Mouse (Mus musculus) midbrain, embryonic 13.5 days (tissue): ENCODE results near the gene Cyp2u1. TPM values are rescaled to one million over a fixed set of nuclear protein-coding genes. Genes with fewer than 3 reads are reported as not detected.
A peak's percentile ranks its signal among the peaks of the same experiment; 100 is the strongest.

Experiments
- ATAC-seq: fragments of 200-750 bp; cut with Nextera tagmentation; 2 replicates; pipeline ENCODE4 v1.8.0; 2017; ENCODE audit warnings: mild to moderate bottlenecking, moderate TSS enrichment, moderate library complexity
- H3K27ac ChIP-seq: fragments of 300-500 bp; sonication (generic); 2 replicates; pipeline ENCODE4 v1.5.1; 2015; ENCODE audit warnings: inconsistent platforms, mild to moderate bottlenecking, moderate library complexity
- H3K27me3 ChIP-seq: fragments of 300-500 bp; sonication (generic); 2 replicates; pipeline ENCODE4 v1.6.1; 2015; ENCODE audit warnings: mild to moderate bottlenecking, inconsistent platforms
- H3K36me3 ChIP-seq: fragments of 300-500 bp; sonication (generic); 2 replicates; pipeline ENCODE4 v1.6.1; 2015; ENCODE audit warnings: mild to moderate bottlenecking, inconsistent platforms
- H3K4me1 ChIP-seq: fragments of 300-500 bp; sonication (generic); replicated peaks from 2 replicates; pipeline ENCODE4 v1.6.1; 2015; ENCODE audit warnings: inconsistent platforms
- H3K4me2 ChIP-seq: fragments of 300-500 bp; sonication (generic); replicated peaks from 2 replicates; pipeline ENCODE4 v1.6.1; 2015; ENCODE audit warnings: moderate library complexity, mild to moderate bottlenecking, inconsistent platforms
- H3K4me3 ChIP-seq: fragments of 300-500 bp; sonication (generic); replicated peaks from 2 replicates; pipeline ENCODE4 v1.5.1; 2015; ENCODE audit warnings: mild to moderate bottlenecking, inconsistent platforms
- H3K9ac ChIP-seq: fragments of 300-500 bp; sonication (generic); replicated peaks from 2 replicates; pipeline ENCODE4 v1.6.1; 2015; ENCODE audit warnings: mild to moderate bottlenecking, inconsistent platforms
- H3K9me3 ChIP-seq: fragments of 300-500 bp; sonication (generic); 2 replicates; pipeline ENCODE4 v1.6.1; 2016; ENCODE audit warnings: mild to moderate bottlenecking, inconsistent platforms
- WGBS: fragments of 180-500 bp; shearing (Covaris S2); methylation state at CpG from one replicate; pipeline ENCODE4 v1.1.7; 2015; 5-methylcytosine and 5-hydroxymethylcytosine counted together
- polyA plus RNA-seq: library from polyadenylated mRNA; unstranded; fragments of >200 nt; fragmentation: Nextera tagmentation; extraction: Ambion mirVana; gene quantifications from 2 replicates; pipeline ENCODE4 v1.2.1, GENCODE M21; 2015

Gene Cyp2u1
- polyA plus RNA-seq, 1 experiment from 2014 or later = 4.8 TPM

DNA sequence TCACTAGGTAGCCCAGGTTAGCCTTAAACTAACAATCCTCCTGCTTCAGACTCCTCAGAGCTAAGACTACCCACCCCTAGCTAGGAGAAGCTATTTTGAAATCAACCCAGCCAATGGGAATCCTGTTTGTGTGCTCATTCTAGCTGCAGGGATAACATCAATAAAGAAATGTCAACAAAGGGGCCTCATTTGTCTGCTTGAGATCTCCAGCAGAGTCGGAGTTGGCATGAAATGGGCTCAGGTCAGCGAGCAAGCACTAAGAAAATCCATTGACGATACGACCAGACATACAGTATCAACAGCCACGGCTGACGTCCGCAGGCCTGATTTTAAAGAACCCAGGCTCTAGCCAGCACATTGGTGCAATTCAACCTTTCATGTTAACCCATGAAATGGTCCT, 24.2 kb upstream of the Cyp2u1 start:
- Histone ChIP-seq H3K36me3 (no peaks in the 10 kb centered on the region), H3K27me3 (no peaks in the 10 kb centered on the region), H3K4me1 (no peaks in the 10 kb centered on the region), H3K4me3 (no peak overlapping the region), H3K9ac (no peak overlapping the region), H3K27ac (no peak overlapping the region), H3K4me2 (no peak overlapping the region), H3K9me3 (no peaks in the 10 kb centered on the region)
- 61% methylated on average over 7 of the region's 7 CpGs for WGBS
- no peak for ATAC-seq

DNA sequence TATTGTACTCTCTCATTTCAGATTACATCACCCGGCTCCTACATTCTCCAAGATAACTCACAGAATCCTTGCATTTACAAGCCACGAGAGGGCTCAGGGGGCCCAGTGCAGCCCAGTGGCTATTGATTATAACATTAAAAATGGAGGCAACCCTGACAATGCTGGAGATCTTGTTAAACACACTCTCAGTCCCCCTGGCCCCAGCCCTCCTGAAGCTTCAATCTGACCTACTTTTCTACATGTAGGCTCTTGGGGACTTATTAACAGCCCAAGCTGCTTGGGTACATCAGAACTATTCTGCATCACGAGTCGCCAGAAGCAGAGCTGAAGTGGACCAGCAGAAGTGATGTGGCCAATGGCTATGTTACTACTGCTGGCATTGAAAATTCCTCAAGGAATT, 23.6 kb upstream of the Cyp2u1 start:
- Histone ChIP-seq H3K9me3 (no peaks in the 10 kb centered on the region), H3K27me3 (no peaks in the 10 kb centered on the region), H3K36me3 (no peaks in the 10 kb centered on the region), H3K4me2 (no peak overlapping the region), H3K27ac (no peak overlapping the region), H3K4me3 (no peak overlapping the region), H3K4me1 (no peaks in the 10 kb centered on the region), H3K9ac (no peak overlapping the region)
- ATAC-seq = peak; percentile 50; the same call in 1 of the 2 replicates
- WGBS = 74% methylated on average over 4 of the region's 4 CpGs

DNA sequence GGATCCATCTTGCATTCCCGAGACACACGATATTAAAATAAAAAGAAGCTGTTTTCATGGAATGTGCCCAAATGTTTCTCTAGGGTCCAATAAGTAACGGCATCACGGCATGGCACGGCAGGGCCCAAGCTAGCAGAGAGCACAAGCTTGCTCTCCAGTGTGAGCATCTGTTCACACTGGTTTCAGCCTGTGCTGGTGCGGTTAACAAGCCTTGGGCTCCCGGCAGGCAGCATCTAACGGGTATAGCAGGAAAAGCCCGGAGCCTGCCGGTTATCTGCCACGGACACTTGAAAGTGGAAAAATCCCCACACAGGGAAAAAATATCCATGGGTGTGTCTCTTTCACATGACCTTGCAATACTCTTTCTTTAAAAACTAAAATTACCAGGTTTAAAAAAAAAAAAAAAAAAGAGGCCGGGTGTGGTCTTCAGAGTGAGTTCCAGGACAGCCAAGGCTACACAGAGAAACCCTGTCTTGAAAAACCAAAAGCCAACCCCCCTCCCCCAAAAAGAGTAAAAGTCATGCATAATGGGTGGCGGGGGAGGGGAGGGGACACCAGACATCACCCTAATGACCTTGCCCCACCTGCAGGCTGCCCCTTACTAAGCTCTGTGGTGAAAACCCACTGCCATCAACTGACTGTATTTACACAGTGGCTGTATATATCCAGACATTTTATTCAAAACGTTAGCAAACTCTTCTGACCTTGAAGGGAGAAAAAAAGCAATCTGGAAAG, 19.2 kb upstream of the Cyp2u1 start:
- no peaks in the 10 kb centered on the region for H3K27me3 ChIP-seq
- H3K27ac ChIP-seq = no peak overlapping the region
- no peaks in the 10 kb centered on the region for H3K36me3 ChIP-seq
- no peaks in the 10 kb centered on the region for H3K4me1 ChIP-seq
- H3K9ac ChIP-seq = no peak overlapping the region
- H3K9me3 ChIP-seq = no peaks in the 10 kb centered on the region
- 0 out of 2 replicates have a peak, but pooled peaks have one; percentile 40 for ATAC-seq
- WGBS = 79% methylated on average over 14 of the region's 14 CpGs
- H3K4me3 ChIP-seq = no peak overlapping the region
- H3K4me2 ChIP-seq = no peak overlapping the region

DNA sequence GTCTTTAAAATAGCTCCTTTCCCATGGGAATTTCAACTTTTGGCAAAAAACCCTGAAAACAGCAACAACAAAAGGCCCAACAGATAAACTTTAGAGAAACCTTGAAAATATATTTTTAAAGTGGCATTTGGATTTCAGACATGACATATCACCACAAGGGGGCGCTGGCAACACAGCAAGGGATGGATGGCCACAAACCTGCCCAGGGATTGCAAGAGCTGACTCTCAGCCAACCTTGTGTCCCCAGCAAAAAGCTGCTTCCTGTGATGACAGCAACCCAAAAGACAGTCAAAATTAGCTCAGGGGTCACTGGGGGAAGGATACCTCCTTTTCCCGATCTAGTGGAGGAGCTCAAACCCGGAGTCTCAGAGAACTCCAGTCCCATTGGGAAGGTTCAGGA, 17.2 kb upstream of the Cyp2u1 start:
- Histone ChIP-seq H3K9ac (no peak overlapping the region), H3K27me3 (no peaks in the 10 kb centered on the region), H3K4me2 (no peak overlapping the region), H3K9me3 (no peaks in the 10 kb centered on the region), H3K36me3 (no peaks in the 10 kb centered on the region), H3K27ac (no peak overlapping the region), H3K4me1 (no peaks in the 10 kb centered on the region; the same call in 1 of the 2 replicates), H3K4me3 (no peak overlapping the region)
- peak; percentile 55; the same call in 1 of the 2 replicates for ATAC-seq
- 7% methylated on average over 3 of the region's 3 CpGs for WGBS

DNA sequence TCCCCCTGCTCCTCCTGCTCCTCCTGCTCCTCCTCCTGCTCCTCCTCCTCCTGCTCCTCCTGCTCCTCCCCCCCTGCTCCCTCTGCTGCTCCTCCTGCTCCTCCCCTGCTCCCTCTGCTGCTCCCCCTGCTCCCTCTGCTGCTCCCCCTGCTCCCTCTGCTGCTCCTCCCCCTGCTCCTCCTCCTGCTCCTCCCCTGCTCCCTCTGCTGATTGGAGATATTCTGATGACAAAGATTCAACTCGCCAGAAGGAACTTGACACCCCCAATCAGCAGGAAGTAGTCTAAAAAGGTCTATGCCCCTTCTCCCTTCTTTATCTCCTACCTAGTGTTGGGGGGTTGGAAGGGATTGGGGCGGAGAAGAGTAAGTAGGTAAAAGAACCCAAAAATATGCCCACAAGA, 15.2 kb upstream of the Cyp2u1 start:
- ATAC-seq = no peak
- H3K4me3 ChIP-seq = no peak overlapping the region
- no peaks in the 10 kb centered on the region for H3K27me3 ChIP-seq
- WGBS = 58% methylated on average over 2 of the region's 2 CpGs
- H3K27ac ChIP-seq = no peak overlapping the region
- H3K36me3 ChIP-seq = no peaks in the 10 kb centered on the region
- H3K4me1 ChIP-seq = no peaks in the 10 kb centered on the region; the same call in 1 of the 2 replicates
- no peaks in the 10 kb centered on the region for H3K9me3 ChIP-seq
- H3K9ac ChIP-seq = no peak overlapping the region
- H3K4me2 ChIP-seq = no peak overlapping the region

DNA sequence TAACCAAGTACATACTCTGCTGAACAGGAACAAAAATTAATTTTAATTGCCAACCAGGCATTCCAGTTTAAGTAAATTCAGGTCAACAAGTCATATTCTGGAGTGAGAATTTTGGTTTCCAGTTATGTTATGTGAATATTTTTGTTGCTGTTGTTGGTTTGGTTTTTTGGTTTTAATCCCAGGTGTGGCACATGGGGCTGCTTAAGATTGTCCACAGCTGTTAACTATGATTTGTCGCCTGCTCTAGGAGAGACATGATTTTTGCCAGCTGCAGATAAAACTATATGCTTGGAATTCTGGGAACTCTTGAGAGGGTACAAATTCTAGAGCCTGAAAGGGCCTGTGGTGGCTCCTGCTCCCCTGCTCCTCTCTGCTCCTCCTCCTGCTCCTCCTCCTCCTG, 14.1 kb upstream of the Cyp2u1 start:
- no peaks in the 10 kb centered on the region for H3K27me3 ChIP-seq
- H3K9ac ChIP-seq = no peak overlapping the region
- no peaks in the 10 kb centered on the region; the same call in 1 of the 2 replicates for H3K4me1 ChIP-seq
- H3K9me3 ChIP-seq = no peaks in the 10 kb centered on the region
- 93% methylated on average over 1 of the region's 1 CpGs for WGBS
- no peak overlapping the region for H3K27ac ChIP-seq
- no peak overlapping the region for H3K4me3 ChIP-seq
- H3K4me2 ChIP-seq = no peak overlapping the region
- ATAC-seq = no peak
- H3K36me3 ChIP-seq = no peaks in the 10 kb centered on the region

DNA sequence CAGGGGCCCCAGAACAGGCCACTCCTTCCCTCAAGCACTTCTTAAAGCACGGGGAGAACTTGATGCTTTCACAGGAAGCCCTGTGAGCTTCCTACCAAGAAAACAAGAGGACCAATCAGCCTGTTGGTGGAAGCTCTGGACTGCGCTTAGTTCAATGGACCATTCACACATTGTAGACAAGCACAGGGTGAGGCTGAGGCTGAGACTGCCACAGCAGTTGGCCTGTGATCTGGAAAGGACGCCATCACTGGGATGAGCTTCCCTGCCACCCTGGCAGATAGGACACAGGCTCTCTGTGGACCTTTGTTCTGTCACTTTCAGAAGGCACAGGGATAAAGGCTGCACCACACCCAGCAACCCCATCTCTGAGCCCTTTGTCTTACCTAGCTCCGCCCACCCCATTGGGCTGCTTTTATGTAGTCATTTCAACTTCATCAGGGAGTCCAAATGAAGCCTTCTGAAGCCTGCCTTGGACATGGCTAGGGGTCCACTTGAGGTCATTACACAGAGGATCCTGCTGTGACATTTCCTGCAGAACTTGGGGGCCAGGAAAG, 13.0 kb upstream of the Cyp2u1 start:
- Histone ChIP-seq H3K36me3 (no peaks in the 10 kb centered on the region), H3K27me3 (no peaks in the 10 kb centered on the region), H3K27ac (no peak overlapping the region), H3K9ac (no peak overlapping the region), H3K9me3 (no peaks in the 10 kb centered on the region), H3K4me3 (no peak overlapping the region), H3K4me1 (no peaks in the 10 kb centered on the region; the same call in 1 of the 2 replicates), H3K4me2 (no peak overlapping the region)
- ATAC-seq = 0 out of 2 replicates have a peak, but pooled peaks have one; percentile 27
- 47% methylated on average over 4 of the region's 4 CpGs for WGBS

DNA sequence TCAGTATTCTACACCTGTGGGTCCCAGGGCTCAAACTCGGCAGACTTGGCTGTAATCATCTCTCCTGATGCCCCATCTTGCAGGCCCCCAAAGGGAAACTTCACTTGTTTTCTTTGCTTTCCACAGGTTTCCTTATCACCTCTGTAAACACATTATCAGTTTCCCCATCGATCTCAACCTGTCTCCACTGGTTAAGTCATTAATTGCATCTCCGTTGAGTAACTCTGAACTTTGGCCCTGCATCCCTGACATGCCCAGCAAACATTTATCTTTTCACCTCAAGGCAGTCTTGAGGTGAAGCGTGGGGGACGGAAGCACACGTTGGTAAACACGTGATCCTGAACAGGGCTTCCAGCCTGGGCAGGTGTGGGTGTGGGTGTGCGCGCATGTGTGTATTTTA, 9.3 kb upstream of the Cyp2u1 start:
- Histone ChIP-seq H3K9ac (no peak overlapping the region), H3K4me1 (no peaks in the 10 kb centered on the region; the same call in 1 of the 2 replicates), H3K4me3 (no peak overlapping the region), H3K27ac (no peak overlapping the region), H3K9me3 (peaks cover 13% of the 10 kb centered on the region), H3K36me3 (no peaks in the 10 kb centered on the region), H3K4me2 (no peak overlapping the region), H3K27me3 (no peaks in the 10 kb centered on the region)
- 92% methylated on average over 9 of the region's 9 CpGs for WGBS
- ATAC-seq = no peak

DNA sequence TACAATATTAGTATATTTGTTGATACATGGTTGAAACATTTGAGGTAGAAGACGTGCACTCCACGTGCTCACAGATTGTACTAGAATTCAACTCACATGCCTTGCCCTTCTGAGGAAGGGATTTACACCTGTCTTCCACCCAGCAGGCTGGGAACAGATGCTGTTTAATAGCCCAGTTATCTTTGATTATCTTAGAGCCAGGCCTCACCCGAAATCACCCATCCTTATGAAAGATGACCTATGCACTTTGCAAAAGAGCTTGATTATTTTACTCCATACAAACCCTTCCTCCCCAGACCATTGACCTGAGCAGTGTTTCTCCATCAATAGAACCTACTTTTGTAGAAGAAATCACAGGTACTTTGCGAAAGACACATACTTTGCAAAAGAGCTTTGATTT, 7.5 kb upstream of the Cyp2u1 start:
- ATAC-seq = no peak
- 87% methylated on average over 4 of the region's 4 CpGs for WGBS
- H3K4me3 ChIP-seq = no peak overlapping the region

DNA sequence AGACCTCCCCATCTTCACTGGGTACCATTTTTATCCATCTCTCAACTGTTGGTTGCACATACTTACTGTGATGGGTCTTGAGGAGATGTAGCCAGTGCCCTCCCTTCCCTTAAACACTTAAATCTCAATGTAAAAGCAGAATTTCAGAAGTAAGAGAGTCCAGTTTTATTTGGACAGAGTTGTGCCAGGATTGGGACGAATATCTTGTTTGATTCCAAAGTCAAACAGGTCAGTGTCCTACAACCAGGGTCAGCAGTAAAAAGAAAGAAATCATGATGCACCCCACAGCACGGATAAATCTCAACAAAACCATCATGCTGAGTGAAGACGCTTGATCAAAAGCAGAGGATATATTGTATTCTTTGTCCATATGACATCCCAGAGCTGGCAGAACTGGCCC, 4.8 kb upstream of the Cyp2u1 start:
- WGBS = 84% methylated on average over 3 of the region's 3 CpGs
- ATAC-seq = no peak
- no peaks in the 10 kb centered on the region for H3K4me1 ChIP-seq
- H3K4me3 ChIP-seq = no peak overlapping the region
- H3K27me3 ChIP-seq = peaks cover 7% of the 10 kb centered on the region; the same call in 1 of the 2 replicates
- no peak overlapping the region for H3K27ac ChIP-seq
- no peaks in the 10 kb centered on the region for H3K36me3 ChIP-seq
- peaks cover 13% of the 10 kb centered on the region for H3K9me3 ChIP-seq
- H3K9ac ChIP-seq = no peak overlapping the region
- no peak overlapping the region for H3K4me2 ChIP-seq

More for the DNA sequence above, 7.5 kb upstream of the Cyp2u1 start:
- H3K9ac ChIP-seq = no peak overlapping the region
- H3K9me3 ChIP-seq = peaks cover 13% of the 10 kb centered on the region
- H3K36me3 ChIP-seq = no peaks in the 10 kb centered on the region
- no peak overlapping the region for H3K4me2 ChIP-seq
- no peaks in the 10 kb centered on the region for H3K4me1 ChIP-seq
- H3K27ac ChIP-seq = no peak overlapping the region
- no peaks in the 10 kb centered on the region for H3K27me3 ChIP-seq

DNA sequence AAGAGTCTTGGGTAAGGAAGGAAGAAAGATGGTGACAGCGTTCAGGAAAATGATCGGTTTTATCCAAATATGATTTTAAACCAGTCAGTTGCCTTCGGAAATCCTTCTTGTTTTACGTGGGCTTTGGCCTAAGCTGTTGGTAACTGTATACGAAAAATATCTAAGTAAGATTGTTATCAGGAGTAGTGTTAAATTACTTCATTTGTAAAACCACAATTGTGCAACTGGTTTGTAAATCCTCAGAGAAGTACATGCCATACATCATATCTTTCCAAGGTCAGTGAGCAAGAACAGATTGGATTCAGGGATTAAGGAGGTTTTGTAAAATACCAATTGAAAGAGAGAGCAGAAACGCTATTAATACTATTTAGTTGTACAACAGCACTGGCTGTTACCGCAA, 3.2 kb upstream of the Cyp2u1 start:
- WGBS = 91% methylated on average over 7 of the region's 7 CpGs
- Histone ChIP-seq H3K36me3 (no peaks in the 10 kb centered on the region), H3K4me1 (peaks cover 9% of the 10 kb centered on the region; the same call in 1 of the 2 replicates)

DNA sequence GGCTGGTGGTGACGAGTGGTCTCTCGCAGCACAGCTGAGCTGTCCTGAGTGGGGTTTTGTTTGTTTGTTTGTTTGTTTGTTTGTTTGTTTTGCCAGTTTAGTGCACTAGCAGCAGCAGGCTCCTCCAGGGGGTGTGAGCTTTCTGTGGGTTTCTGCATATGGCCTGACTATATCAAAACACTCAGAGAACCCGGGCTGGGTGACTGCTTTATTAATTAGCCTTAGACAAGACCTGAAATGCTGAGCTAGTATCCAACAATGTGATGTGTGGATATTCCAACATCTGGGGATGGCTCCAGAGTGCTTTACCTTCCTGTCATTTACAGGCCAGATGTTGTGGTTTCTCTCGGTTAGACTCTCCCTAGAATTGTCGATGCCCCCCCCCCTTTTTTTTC, 290 bp upstream of the Cyp2u1 start:
- Histone ChIP-seq H3K4me3 (peak overlapping the region; percentile 66), H3K36me3 (no peaks in the 10 kb centered on the region)
- ATAC-seq = no peak; the same call in 1 of the 2 replicates

More for the DNA sequence above, 3.2 kb upstream of the Cyp2u1 start:
- peaks cover 12% of the 10 kb centered on the region; the same call in 1 of the 2 replicates for H3K27me3 ChIP-seq
- no peak overlapping the region for H3K9ac ChIP-seq
- H3K27ac ChIP-seq = no peak overlapping the region
- no peak overlapping the region for H3K4me2 ChIP-seq
- no peak for ATAC-seq
- no peak overlapping the region for H3K4me3 ChIP-seq
- peaks cover 13% of the 10 kb centered on the region for H3K9me3 ChIP-seq

More for the DNA sequence above, 290 bp upstream of the Cyp2u1 start:
- WGBS = 22% methylated on average over 5 of the region's 5 CpGs
- H3K4me2 ChIP-seq = peak overlapping the region; percentile 88
- peaks cover 9% of the 10 kb centered on the region; the same call in 1 of the 2 replicates for H3K4me1 ChIP-seq
- H3K27me3 ChIP-seq = peaks cover 12% of the 10 kb centered on the region; the same call in 1 of the 2 replicates
- H3K9ac ChIP-seq = peak overlapping the region; percentile 75
- no peak overlapping the region for H3K27ac ChIP-seq
- 0 out of 2 replicates have a peak, but pooled peaks cover 1% of the 10 kb centered on the region for H3K9me3 ChIP-seq
